Mouse (Mus musculus): Measurements from ENCODE around the gene Sec14l5. TPM values are rescaled to one million over a fixed set of nuclear protein-coding genes. Genes with fewer than 3 reads are reported as not detected.
"Not testable (repeated sequence)": the region's sequence is repeated elsewhere in the genome, so short reads cannot be mapped to it uniquely, and the experiment has no call there.

Gene Sec14l5
- total RNA-seq, 2 experiments from 2014 or later, result 0.29 to 0.89 TPM

DNA sequence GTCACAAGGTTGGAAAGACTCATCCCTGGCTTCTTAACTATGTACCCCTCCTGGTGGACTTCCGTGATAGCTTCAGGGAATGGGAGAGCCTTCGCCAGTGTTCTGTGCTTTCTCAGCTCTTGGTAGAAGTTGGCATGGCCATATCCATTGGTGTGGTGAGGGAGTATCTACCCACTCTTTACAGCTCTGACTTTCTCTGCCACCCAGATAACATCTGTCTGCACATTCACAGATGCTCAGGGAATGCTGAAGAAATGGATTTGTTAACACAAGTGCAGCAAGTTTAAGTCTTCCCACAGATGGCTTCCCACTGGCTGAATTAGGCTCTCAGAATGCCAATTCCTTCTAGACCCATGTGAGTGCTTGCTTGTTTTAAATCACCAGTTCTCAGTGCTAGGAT, 67.2 kb downstream of the Sec14l5 start:
- DNase-seq (ENCODE audit: low spot score in 2 of 2), result no peak

DNA sequence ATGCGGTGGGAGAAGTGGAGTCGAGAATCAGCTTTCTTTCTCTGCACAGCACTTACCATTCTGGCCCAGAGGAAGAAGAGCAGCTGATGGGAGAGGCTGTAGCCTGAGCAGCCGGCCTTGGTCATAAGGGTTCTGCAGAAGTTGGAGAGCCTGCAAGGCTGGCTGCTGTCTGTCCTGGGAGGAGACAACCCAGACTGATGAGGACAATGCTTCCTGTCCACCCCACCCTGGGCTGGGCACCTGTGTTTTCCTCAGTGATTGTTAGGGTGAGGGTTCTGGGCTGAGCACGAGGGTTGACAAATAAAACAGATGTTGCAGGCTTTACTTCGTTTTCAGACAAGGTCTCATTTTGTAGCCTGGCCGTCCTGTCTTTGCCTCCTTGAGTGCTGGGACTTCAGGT, 69.8 kb downstream of the Sec14l5 start:
- no peak for DNase-seq (ENCODE audit: low spot score in 2 of 2)

DNA sequence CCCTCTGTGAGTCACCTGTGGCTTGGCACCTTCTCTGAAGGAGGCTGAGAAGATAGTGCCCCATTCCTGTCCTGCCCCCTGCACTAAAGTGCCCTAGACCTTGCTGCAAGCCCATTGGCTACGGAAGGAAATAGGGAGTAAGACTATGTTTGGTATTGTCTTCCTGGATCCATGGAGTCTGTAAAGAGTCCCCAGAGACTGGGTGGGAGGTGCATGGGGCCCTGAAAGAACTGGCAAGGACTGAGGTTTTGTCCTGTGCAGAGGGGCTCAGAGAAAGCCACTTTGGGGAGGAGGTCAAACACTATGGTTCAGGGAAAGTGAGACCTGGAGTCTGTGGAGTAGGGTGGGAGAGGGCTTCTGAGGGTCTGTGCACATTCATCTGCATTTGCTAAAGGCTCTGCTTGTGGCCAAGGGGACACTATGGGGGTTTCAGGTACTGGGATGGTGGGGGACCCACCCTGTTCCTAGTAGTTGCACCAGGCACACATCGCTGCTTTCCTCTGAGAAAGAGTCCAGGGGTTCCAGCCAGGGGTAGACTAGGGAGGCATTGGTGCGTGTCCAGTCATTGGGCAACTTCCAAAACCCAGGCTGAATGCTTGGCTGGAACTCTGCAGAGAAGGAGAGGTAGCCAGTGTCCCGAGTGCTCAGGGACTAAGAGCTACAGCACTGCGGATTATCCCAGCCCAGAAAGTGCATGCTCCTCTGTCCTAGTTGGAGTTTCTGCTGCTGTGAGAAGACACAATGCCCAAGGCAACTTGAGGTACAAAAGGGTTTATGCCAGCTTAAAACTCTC, 70.6 kb downstream of the Sec14l5 start:
- DNase-seq (ENCODE audit: low spot score in 2 of 2), result no peak

DNA sequence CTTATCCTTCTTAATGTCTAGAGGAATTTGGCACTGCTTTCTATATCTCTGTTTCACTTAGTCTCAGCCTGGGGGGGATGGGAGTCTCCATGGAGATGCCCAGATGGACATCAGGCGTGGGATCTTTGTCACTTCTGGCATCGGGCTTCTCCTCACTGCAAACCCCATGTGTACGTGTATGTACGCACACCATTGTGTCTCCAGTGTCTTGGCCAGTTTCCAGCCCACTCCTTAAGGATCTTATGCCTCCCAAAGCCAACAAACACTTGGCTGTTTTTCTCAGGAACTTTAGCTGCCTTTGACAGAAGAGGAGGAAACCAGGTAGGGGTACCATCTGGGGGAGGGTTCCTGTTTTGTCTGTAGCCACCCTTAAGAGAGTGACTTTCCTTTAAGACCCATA, 74.5 kb downstream of the Sec14l5 start:
- no peak for DNase-seq (ENCODE audit: low spot score in 2 of 2)

DNA sequence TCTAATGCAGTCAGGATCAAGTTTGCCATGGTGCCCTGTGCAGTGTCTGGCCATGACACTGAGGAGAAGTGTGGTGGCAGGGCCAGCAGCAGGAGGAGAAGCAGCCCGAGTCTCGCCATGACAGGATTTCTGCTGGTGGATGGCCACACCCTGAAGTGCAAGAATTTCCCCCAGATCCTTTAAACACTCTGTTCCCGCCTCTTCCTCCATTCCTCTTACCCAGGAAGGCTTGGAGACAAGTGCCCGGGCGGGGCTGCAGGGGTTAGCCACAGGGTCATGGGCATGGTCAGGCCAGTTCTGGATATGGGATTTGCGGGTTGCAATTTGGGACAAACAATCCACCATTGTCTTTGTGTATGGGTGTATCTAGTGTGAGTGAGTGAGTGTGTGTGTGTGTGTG, 75.2 kb downstream of the Sec14l5 start, which contains the start of gene AU021092:
Gene AU021092, minus strand, starts transcription at position 160 of the 400 bp plus-strand sequence.
- no peak for DNase-seq (ENCODE audit: low spot score in 2 of 2)

DNA sequence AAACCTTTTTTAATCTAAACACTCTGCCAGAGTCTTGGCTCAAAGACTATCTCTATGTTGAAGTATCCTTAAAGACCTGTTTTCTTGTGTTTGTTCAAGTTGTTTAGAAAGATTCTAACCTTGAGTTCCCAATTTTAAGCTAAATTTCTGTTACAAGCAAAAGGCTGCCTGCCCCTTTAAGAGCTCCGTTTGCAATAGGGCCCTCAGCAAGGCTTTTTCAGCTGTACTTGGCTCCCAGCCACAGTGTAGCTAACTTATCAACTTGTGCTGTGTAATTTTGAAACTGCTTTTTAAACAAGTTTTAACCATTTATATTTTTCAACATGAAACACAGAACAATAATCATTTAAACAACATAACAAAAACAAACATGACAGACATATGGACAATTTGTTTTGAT, 79.6 kb downstream of the Sec14l5 start:
- DNase-seq (ENCODE audit: low spot score in 2 of 2), result not testable (repeated sequence)

DNA sequence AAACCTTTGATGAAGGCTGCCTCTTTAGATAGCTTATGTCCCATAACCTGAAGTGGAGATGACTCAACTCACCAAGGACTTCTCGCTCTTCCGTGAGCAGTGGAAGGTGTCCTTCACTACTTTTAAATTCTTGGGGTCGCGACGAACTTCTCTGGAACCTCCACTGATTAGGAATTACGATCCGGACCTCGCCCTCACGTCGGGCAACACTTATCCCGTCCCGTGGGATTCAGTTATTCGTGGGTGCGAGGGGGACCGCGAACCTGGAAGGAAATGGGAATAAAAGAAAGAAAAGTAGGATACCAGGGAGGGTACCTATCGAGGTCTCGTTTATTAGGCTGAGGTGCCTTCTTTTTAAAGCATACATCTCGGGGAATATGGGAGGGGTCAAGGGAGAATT, 80.6 kb downstream of the Sec14l5 start:
- DNase-seq (ENCODE audit: low spot score in 2 of 2), result not testable (repeated sequence)

DNA sequence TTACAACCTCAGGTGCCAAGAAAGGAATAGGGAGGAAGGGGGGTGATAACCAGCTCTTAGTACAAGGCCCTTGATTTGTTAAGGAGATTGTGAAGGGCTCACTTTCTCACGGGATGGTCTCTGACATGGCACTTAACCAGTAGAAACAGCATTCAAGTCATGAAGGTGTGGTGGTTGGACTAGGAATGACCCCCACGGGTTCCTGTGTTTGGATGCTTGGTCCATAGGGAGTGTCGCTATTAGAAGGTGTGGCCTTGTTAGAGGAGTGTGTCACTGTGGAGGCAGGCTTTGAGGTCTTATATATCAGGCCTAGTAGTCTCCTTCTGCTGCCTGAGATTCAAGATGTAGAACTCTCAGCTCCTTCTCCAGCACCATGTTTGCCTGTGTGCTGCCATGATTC, 81.2 kb downstream of the Sec14l5 start:
- not testable (repeated sequence) for DNase-seq (ENCODE audit: low spot score in 2 of 2)

DNA sequence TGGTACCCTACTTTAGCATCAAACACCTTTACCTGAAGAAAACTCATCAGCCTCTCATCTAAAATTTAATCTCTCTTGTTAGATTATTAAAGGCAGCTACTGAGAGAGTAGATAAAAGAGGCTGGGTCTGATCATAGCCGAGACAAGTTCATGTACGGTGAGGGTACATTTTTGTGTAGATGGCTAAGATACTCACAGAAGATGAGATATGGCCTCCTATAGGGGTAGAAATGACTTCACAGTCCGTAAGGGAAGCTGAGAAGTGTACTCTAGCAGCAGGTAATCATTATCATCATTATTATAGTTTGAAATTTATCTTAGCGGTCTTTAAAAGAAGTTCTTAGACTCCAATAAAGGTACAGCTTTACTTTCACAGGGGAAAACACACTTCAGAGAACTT, 86.1 kb downstream of the Sec14l5 start:
- no peak for DNase-seq (ENCODE audit: low spot score in 2 of 2)

DNA sequence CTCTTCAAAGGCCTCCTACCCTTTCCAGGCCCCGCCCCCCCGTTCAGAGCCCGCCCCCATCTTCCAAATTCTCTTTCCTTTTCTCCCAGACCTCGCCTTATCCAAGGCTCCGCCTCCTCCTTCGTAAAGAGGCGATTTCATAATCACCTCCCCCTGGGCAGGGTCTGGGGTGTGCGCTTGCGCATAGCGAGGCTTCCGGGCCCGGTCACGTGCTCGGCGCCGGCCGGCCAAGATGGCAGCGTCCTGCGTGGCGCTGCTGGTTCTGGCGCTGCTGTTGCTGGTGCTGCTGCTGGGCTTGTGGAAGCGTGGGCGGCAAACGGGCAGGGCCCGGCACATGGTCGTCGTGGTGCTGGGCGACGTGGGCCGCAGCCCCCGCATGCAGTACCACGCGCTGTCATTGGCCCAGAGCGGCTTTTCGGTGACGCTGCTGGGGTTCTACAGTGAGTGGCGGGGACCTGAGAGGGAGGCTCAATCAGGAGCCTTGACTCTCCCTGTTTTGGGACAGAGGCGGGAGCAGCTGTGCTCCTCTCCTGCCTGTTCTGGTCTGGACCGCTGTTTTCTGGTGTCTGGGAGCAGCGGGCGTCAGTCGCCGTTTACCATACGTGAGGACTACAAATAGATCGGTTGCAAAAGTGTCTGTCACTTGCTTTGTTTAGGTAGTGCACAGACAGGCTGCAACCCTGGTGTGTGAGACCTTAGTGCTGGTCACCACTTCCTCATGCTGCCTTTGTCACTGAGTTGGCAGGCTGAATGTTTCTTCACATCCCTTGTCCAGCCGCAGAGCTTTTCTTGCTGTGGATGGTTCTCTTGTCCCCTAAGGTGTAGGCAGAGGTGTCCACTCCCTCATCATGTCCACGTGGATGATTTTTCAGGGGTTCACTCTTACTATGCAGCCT, 86.8 kb downstream of the Sec14l5 start, which contains the start of gene Alg1:
Gene Alg1, plus strand, starts transcription at position 204 of the 896 bp plus-strand sequence.
- DNase-seq (ENCODE audit: low spot score in 2 of 2), result peak; percentile 91 to 95

Small RNA genes within 50 kb of the gene (microRNA-seq; reads per million reads assigned to microRNA genes)
- gene Gm23689 (0 reads per million in 2 experiments), gene Gm26095 (0 reads per million in 2 experiments), gene Mir6364 (0 reads per million in 2 experiments)

Other genes with a start within 250 kb of the Sec14l5 start
- 10 to 100 TPM; 67.0 to 76.3 TPM for gene Nudt16l1, start 208.3 kb upstream of the Sec14l5 start, total RNA-seq (2021)
- gene Anks3, start 182.9 kb upstream of the Sec14l5 start, total RNA-seq (2021), result 10 to 100 TPM; 55.4 to 61.0 TPM
- not detected for gene Sept12, start 149.3 kb upstream of the Sec14l5 start, total RNA-seq (2021)
- not detected for gene Smim22, start 139.8 kb upstream of the Sec14l5 start, total RNA-seq (2021)
- 100 to 1,000 TPM; 202 to 206 TPM for gene Rogdi, start 133.6 kb upstream of the Sec14l5 start, total RNA-seq (2021)
- 100 to 1,000 TPM; 129 to 132 TPM for gene Glyr1, start 97.2 kb upstream of the Sec14l5 start, total RNA-seq (2021)
- gene Ubn1, start 97.1 kb upstream of the Sec14l5 start, total RNA-seq (2021), result 10 to 100 TPM; 34.1 to 36.5 TPM
- under 1 TPM; 0.51 to 0.91 TPM for gene Ppl, start 14.7 kb upstream of the Sec14l5 start, total RNA-seq (2021)
- gene Nagpa, start 56.9 kb downstream of the Sec14l5 start, total RNA-seq (2021), result 1 to 10 TPM; 7.7 to 9.2 TPM
- gene AU021092, start 75.2 kb downstream of the Sec14l5 start, total RNA-seq (2021), result 10 to 100 TPM; 12.1 to 13.6 TPM
- 10 to 100 TPM; 29.7 to 32.3 TPM for gene Alg1, start 86.5 kb downstream of the Sec14l5 start, total RNA-seq (2021)
- 1 to 10 TPM; 3.5 to 5.0 TPM for gene Eef2kmt, start 108.9 kb downstream of the Sec14l5 start, total RNA-seq (2021)